Mouse (Mus musculus) neural tube, embryonic 14.5 days (tissue): ENCODE measurements around the gene Alb. TPM values are rescaled to one million over a fixed set of nuclear protein-coding genes. Genes with fewer than 3 reads are reported as not detected.

Experiments used
- ATAC-seq: fragments of 200-750 bp; cut with Nextera tagmentation; 2 replicates; pipeline ENCODE4 v1.8.0; 2017; ENCODE audit warnings: low read depth, mild to moderate bottlenecking, moderate TSS enrichment, moderate library complexity
- H3K27ac ChIP-seq: fragments of 300-500 bp; sonication (generic); 2 replicates; pipeline ENCODE4 v1.5.1; 2014; ENCODE audit warnings: low read depth, mild to moderate bottlenecking, control low read depth, low read length, moderate library complexity, mixed read lengths
- H3K27me3 ChIP-seq: fragments of 300-500 bp; sonication (generic); 2 replicates; pipeline ENCODE4 v1.6.1; 2014; ENCODE audit warnings: low read length; ENCODE audit not compliant: control insufficient read depth, insufficient read depth
- H3K36me3 ChIP-seq: fragments of 300-500 bp; sonication (generic); 2 replicates; pipeline ENCODE4 v1.6.1; 2014; ENCODE audit warnings: low read length, mixed read lengths; ENCODE audit not compliant: control insufficient read depth, insufficient read depth
- H3K4me1 ChIP-seq: fragments of 300-500 bp; sonication (generic); 2 replicates; pipeline ENCODE4 v1.6.1; 2014; ENCODE audit warnings: low read length; ENCODE audit not compliant: control insufficient read depth, insufficient read depth
- H3K4me2 ChIP-seq: fragments of 300-500 bp; sonication (generic); 2 replicates; pipeline ENCODE4 v1.6.1; 2014; ENCODE audit warnings: mild to moderate bottlenecking, low read depth, low read length, control low read depth
- H3K4me3 ChIP-seq: fragments of 300-500 bp; sonication (generic); 2 replicates; pipeline ENCODE4 v1.5.1; 2014; ENCODE audit warnings: low read depth, low read length, control low read depth, mixed read lengths
- H3K9ac ChIP-seq: fragments of 300-500 bp; sonication (generic); replicated peaks from 2 replicates; pipeline ENCODE4 v1.6.1; 2014; ENCODE audit warnings: low read depth, mild to moderate bottlenecking, control low read depth, low read length, mixed read lengths
- H3K9me3 ChIP-seq: fragments of 300-500 bp; sonication (generic); 2 replicates; pipeline ENCODE4 v1.6.1; 2016; ENCODE audit warnings: low read length; ENCODE audit not compliant: control insufficient read depth
- WGBS: fragments of 180-500 bp; shearing (Covaris S2); extraction: QIAGEN DNeasy Blood & Tissue Kit; methylation state at CpG from one replicate; pipeline ENCODE4 v1.1.7; 2014; 5-methylcytosine and 5-hydroxymethylcytosine counted together
- polyA plus RNA-seq: library from polyadenylated mRNA; unstranded; fragments of >200 nt; fragmentation: Nextera tagmentation; extraction: Ambion mirVana; gene quantifications from 2 replicates; pipeline ENCODE4 v1.2.1, GENCODE M21; 2014

Gene Alb
- polyA plus RNA-seq, 1 experiment from 2014 or later: 2.4 TPM

- Histone ChIP-seq H3K4me3 (no peak overlapping the region), H3K4me1 (no peaks in the 10 kb centered on the region), H3K27me3 (no peaks in the 10 kb centered on the region), H3K9ac (no peak overlapping the region), H3K36me3 (no peaks in the 10 kb centered on the region), H3K27ac (no peak overlapping the region), H3K9me3 (no peaks in the 10 kb centered on the region), H3K4me2 (no peak overlapping the region)
- WGBS: 89% methylated on average over 5 of the region's 5 CpGs
- ATAC-seq: no peak
These were observed 41.1 kb downstream of the Alb start for GRCm38 (mm10) chr5:90501752-90502151.

- H3K4me1 ChIP-seq: no peaks in the 10 kb centered on the region
- H3K36me3 ChIP-seq: no peaks in the 10 kb centered on the region
- no peak overlapping the region for H3K27ac ChIP-seq
- no peak overlapping the region for H3K4me3 ChIP-seq
- H3K9me3 ChIP-seq: no peaks in the 10 kb centered on the region
- H3K27me3 ChIP-seq: no peaks in the 10 kb centered on the region
- no peak overlapping the region for H3K9ac ChIP-seq
- ATAC-seq: no peak
- 84% methylated on average over 11 of the region's 11 CpGs for WGBS
- H3K4me2 ChIP-seq: no peak overlapping the region
These were observed 44.0 kb downstream of the Alb start for GRCm38 (mm10) chr5:90504742-90505141.

GRCm38 (mm10) chr5:90506507-90506906 lies 45.8 kb downstream of the Alb start:
- H3K9ac ChIP-seq: no peak overlapping the region
- no peaks in the 10 kb centered on the region for H3K4me1 ChIP-seq
- H3K36me3 ChIP-seq: no peaks in the 10 kb centered on the region
- no peaks in the 10 kb centered on the region for H3K9me3 ChIP-seq
- no peak overlapping the region for H3K4me3 ChIP-seq
- ATAC-seq: no peak
- WGBS: 80% methylated on average over 2 of the region's 2 CpGs
- no peak overlapping the region for H3K4me2 ChIP-seq
- H3K27ac ChIP-seq: no peak overlapping the region
- H3K27me3 ChIP-seq: no peaks in the 10 kb centered on the region

GRCm38 (mm10) chr5:90507411-90507949 lies 46.8 kb downstream of the Alb start:
- Histone ChIP-seq H3K4me1 (no peaks in the 10 kb centered on the region), H3K27me3 (no peaks in the 10 kb centered on the region), H3K4me3 (no peak overlapping the region), H3K36me3 (no peaks in the 10 kb centered on the region), H3K27ac (no peak overlapping the region), H3K9ac (no peak overlapping the region), H3K9me3 (no peaks in the 10 kb centered on the region), H3K4me2 (no peak overlapping the region)
- WGBS: 57% methylated on average over 13 of the region's 13 CpGs
- ATAC-seq: no peak

- no peak overlapping the region for H3K4me3 ChIP-seq
- no peak overlapping the region for H3K9ac ChIP-seq
- 94% methylated on average over 5 of the region's 5 CpGs for WGBS
- H3K4me2 ChIP-seq: no peak overlapping the region
- no peaks in the 10 kb centered on the region for H3K27me3 ChIP-seq
- no peaks in the 10 kb centered on the region for H3K36me3 ChIP-seq
- no peaks in the 10 kb centered on the region for H3K4me1 ChIP-seq
- no peak for ATAC-seq
- H3K9me3 ChIP-seq: no peaks in the 10 kb centered on the region
- H3K27ac ChIP-seq: no peak overlapping the region
These were observed 49.3 kb downstream of the Alb start for GRCm38 (mm10) chr5:90509828-90510592.

- Histone ChIP-seq H3K27ac (no peak overlapping the region), H3K9ac (no peak overlapping the region), H3K36me3 (no peaks in the 10 kb centered on the region), H3K4me2 (no peak overlapping the region), H3K4me1 (no peaks in the 10 kb centered on the region), H3K4me3 (no peak overlapping the region), H3K27me3 (no peaks in the 10 kb centered on the region), H3K9me3 (no peaks in the 10 kb centered on the region)
- 83% methylated on average over 6 of the region's 6 CpGs for WGBS
- ATAC-seq: no peak
These were observed 51.7 kb downstream of the Alb start for GRCm38 (mm10) chr5:90512288-90512955.

GRCm38 (mm10) chr5:90515561-90515960 lies 54.9 kb downstream of the Alb start:
- Histone ChIP-seq H3K36me3 (no peaks in the 10 kb centered on the region), H3K4me1 (no peaks in the 10 kb centered on the region), H3K9me3 (no peaks in the 10 kb centered on the region), H3K9ac (no peak overlapping the region), H3K27ac (no peak overlapping the region), H3K27me3 (no peaks in the 10 kb centered on the region), H3K4me2 (no peak overlapping the region), H3K4me3 (no peak overlapping the region)
- ATAC-seq: no peak
- 91% methylated on average over 6 of the region's 6 CpGs for WGBS

GRCm38 (mm10) chr5:90518356-90519100 lies 57.8 kb downstream of the Alb start, which contains the start of gene Afm:
TSS of gene Afm (plus strand) at chr5:90518932.
- no peak within 1 kb of the TSS for H3K27ac ChIP-seq
- H3K4me1 ChIP-seq: no peaks in the 10 kb centered on the region
- 89% methylated on average over 6 of the region's 6 CpGs for WGBS
- H3K9ac ChIP-seq: no peak within 1 kb of the TSS
- H3K9me3 ChIP-seq: no peaks in the 10 kb centered on the region
- no peak for ATAC-seq
- no peaks in the 10 kb centered on the region for H3K27me3 ChIP-seq
- H3K4me3 ChIP-seq: no peak within 1 kb of the TSS
- no peak within 1 kb of the TSS for H3K4me2 ChIP-seq
- no peaks in the 10 kb centered on the region for H3K36me3 ChIP-seq
